Comparison of ENCODE assay signal across 16 mouse cellular contexts in genomic region chr9:42194176-42194575, GRCm38 (mm10).
"Had no signal": no experiment of that assay in that cellular context is flagged by ENCODE, and none has a peak within 500 bp of the region (broad histone marks: within the 10 kb centered on the region; RNA-seq: fewer than 3 reads in every experiment).

No protein-coding gene starts in this region.

- H3K9me3 ChIP-seq: neural tube, embryonic 12.5 days; neural tube, embryonic 13.5 days; neural tube, embryonic 15.5 days; stomach, embryonic 15.5 days had no signal

- H3K27me3 ChIP-seq: neural tube, embryonic 12.5 days; neural tube, embryonic 13.5 days; neural tube, embryonic 15.5 days; stomach, embryonic 15.5 days had no signal

- H3K4me3 ChIP-seq: neural tube, embryonic 12.5 days; neural tube, embryonic 13.5 days; neural tube, embryonic 15.5 days; stomach, embryonic 15.5 days had no signal

- H3K36me3 ChIP-seq: neural tube, embryonic 12.5 days; neural tube, embryonic 13.5 days; neural tube, embryonic 15.5 days; stomach, embryonic 15.5 days had no signal

- H3K4me1 ChIP-seq: stomach, embryonic 15.5 days had no signal

- H3K9ac ChIP-seq: neural tube, embryonic 12.5 days; neural tube, embryonic 13.5 days; neural tube, embryonic 15.5 days; stomach, embryonic 15.5 days had no signal

- DNase-seq: retina, postnatal 1 day; right cerebral cortex, adult 18-20 months; right cerebral cortex, postnatal 14 days; right cerebral cortex, postnatal 25 days; right cerebral cortex, postnatal 4 days; spleen, adult 18-20 months; thymus, adult 18-20 months; thymus, adult 2 months; thymus, postnatal 14 days; thymus, postnatal 25 days; thymus, postnatal 36 days; thymus, postnatal 4 days had no signal

- H3K27ac ChIP-seq: neural tube, embryonic 12.5 days; neural tube, embryonic 13.5 days; neural tube, embryonic 15.5 days had no signal

- H3K4me2 ChIP-seq: neural tube, embryonic 12.5 days; neural tube, embryonic 13.5 days; neural tube, embryonic 15.5 days; stomach, embryonic 15.5 days had no signal
